Mouse (Mus musculus) lung, postnatal 0 days (tissue): ENCODE data around the gene Slc26a3. TPM values are rescaled to one million over a fixed set of nuclear protein-coding genes. Genes with fewer than 3 reads are reported as not detected.

Source experiments
- ATAC-seq: fragments of 200-750 bp; cut with Nextera tagmentation; 2 replicates; pipeline ENCODE4 v1.8.0; 2017; ENCODE audit warnings: moderate library complexity
- DNase-seq: peaks from one replicate; pipeline ENCODE4 v3.0.0-alpha.2; 2016; ENCODE audit warnings: low spot score
- H3K27ac ChIP-seq: fragments of 300-500 bp; sonication (generic); 2 replicates; pipeline ENCODE4 v1.5.1; 2014; ENCODE audit warnings: antibody characterized with exemption, mild to moderate bottlenecking, low read length, mixed read lengths
- H3K27me3 ChIP-seq: fragments of 300-500 bp; sonication (generic); replicated peaks from 2 replicates; pipeline ENCODE4 v1.6.1; 2014; ENCODE audit warnings: low read length, mixed read lengths; ENCODE audit not compliant: insufficient read depth
- H3K36me3 ChIP-seq: fragments of 300-500 bp; sonication (generic); 2 replicates; pipeline ENCODE4 v1.6.1; 2014; ENCODE audit warnings: low read length, mixed read lengths; ENCODE audit not compliant: insufficient read depth
- H3K4me1 ChIP-seq: fragments of 300-500 bp; sonication (generic); 2 replicates; pipeline ENCODE4 v1.6.1; 2014; ENCODE audit warnings: antibody characterized with exemption, low read depth, low read length, mixed read lengths; ENCODE audit not compliant: insufficient read depth
- H3K4me2 ChIP-seq: fragments of 300-500 bp; sonication (generic); replicated peaks from 2 replicates; pipeline ENCODE4 v1.6.1; 2014; ENCODE audit warnings: low read depth, mild to moderate bottlenecking, low read length, moderate library complexity, mixed read lengths
- H3K4me3 ChIP-seq: fragments of 300-500 bp; sonication (generic); 2 replicates; pipeline ENCODE4 v1.5.1; 2014; ENCODE audit warnings: low read depth, low read length
- H3K9ac ChIP-seq: fragments of 300-500 bp; sonication (generic); replicated peaks from 2 replicates; pipeline ENCODE4 v1.6.1; 2014; ENCODE audit warnings: low read depth, mild to moderate bottlenecking
- H3K9me3 ChIP-seq: fragments of 300-500 bp; sonication (generic); 2 replicates; pipeline ENCODE4 v1.6.1; 2016; ENCODE audit warnings: low read length, mixed read lengths
- CTCF ChIP-seq: IDR thresholded peaks from 2 replicates; pipeline ENCODE4 v1.5.1; 2016; ENCODE audit warnings: antibody characterized with exemption, mild to moderate bottlenecking
- EP300 ChIP-seq: IDR thresholded peaks from 2 replicates; pipeline ENCODE4 v1.6.1; 2016; ENCODE audit warnings: antibody characterized with exemption, mild to moderate bottlenecking, control low read depth
- WGBS: fragments of 180-500 bp; shearing (Covaris S2); extraction: QIAGEN DNeasy Blood & Tissue Kit; methylation state at CpG from one replicate; pipeline ENCODE4 v1.1.7; 2014; 5-methylcytosine and 5-hydroxymethylcytosine counted together
- polyA plus RNA-seq: library from polyadenylated mRNA; unstranded; fragments of >200 nt; fragmentation: Nextera tagmentation; extraction: Ambion mirVana; gene quantifications from 2 replicates; pipeline ENCODE4 v1.2.1, GENCODE M21; 2015

Slc26a3 gene
- polyA plus RNA-seq, 1 experiment from 2014 or later: not detected

DNA sequence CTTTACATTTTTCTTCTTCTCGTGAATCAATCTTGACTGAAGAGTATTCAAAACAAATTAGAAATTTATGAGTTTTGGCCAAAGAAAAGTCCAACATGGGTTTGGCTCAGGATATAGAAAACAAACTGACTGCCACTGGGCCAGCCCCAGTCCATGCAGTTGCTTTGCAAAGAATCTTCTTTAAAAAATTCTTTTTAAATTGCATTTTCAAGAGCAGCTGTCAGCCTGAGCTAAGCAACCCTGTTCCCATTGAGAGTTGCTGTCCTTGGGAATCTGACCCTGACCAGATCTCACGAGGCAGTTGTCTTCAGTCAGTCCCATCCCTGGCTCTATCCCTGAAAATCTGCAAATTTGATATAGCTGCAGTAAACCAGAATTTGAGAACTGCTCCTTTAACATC, 8.2 kb upstream of the Slc26a3 start:
- H3K9ac ChIP-seq: no peak overlapping the region
- ATAC-seq (no peak), DNase-seq (no peak)
- H3K36me3 ChIP-seq: no peaks in the 10 kb centered on the region
- H3K27ac ChIP-seq: no peak overlapping the region
- no peak overlapping the region for H3K4me2 ChIP-seq
- no peak overlapping the region for H3K4me3 ChIP-seq
- H3K9me3 ChIP-seq: no peaks in the 10 kb centered on the region
- TF ChIP-seq EP300 (no peak), CTCF (no peak)
- no peaks in the 10 kb centered on the region for H3K4me1 ChIP-seq
- no peaks in the 10 kb centered on the region for H3K27me3 ChIP-seq
- 32% methylated on average over 2 of the region's 2 CpGs for WGBS

DNA sequence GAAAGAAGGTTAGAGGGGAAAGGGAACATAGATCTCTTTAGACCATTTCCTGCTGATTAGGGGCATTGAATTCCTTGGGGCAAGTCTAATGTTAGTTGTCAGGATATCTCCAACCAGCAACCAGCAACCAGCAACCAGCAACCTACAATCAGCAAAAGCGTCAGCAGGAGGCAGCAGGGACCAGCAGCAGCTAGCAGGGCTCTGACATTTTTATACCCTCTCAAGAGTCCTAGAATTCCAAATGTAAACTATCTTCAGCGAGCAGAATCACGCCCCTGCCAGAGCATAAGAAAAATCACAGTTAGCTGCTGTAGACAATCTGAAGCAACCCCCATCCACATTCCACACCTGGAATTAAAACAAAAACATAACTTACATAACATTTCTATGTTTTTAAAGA, 3.4 kb upstream of the Slc26a3 start:
- DNase-seq (peak; percentile 56), ATAC-seq (peak; percentile 28; the same call in 1 of the 2 replicates)
- H3K27ac ChIP-seq: no peak overlapping the region
- no peak overlapping the region for H3K4me3 ChIP-seq
- TF ChIP-seq CTCF: peak; percentile 64
- no peak for TF ChIP-seq EP300
- no peak overlapping the region for H3K4me2 ChIP-seq
- no peaks in the 10 kb centered on the region for H3K4me1 ChIP-seq
- H3K9ac ChIP-seq: no peak overlapping the region
- H3K9me3 ChIP-seq: no peaks in the 10 kb centered on the region
- no peaks in the 10 kb centered on the region for H3K36me3 ChIP-seq
- H3K27me3 ChIP-seq: no peaks in the 10 kb centered on the region
- WGBS: 20% methylated on average over 3 of the region's 3 CpGs

DNA sequence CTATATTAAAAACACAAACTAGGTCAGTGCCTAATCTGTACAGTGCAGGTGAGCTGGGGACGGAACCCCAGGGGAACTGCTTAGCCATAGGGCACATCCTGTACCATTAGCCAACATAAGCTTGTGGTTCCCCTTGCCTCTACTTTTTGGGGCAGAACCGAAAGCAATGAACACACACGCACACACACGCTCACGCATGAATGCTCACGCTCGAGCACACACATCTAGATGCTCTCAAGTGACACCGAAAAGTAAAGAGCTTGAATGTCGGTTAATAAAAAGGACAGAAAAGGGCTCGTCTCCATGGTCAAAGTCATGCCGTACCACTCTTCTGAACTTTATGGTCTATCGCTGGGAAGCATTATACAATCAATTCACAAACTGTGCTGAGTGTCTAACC, 1.0 kb downstream of the Slc26a3 start:
- no peaks in the 10 kb centered on the region for H3K27me3 ChIP-seq
- TF ChIP-seq EP300 (no peak), CTCF (no peak)
- no peaks in the 10 kb centered on the region for H3K4me1 ChIP-seq
- no peaks in the 10 kb centered on the region for H3K36me3 ChIP-seq
- no peak overlapping the region for H3K4me3 ChIP-seq
- H3K9me3 ChIP-seq: no peaks in the 10 kb centered on the region
- DNase-seq: no peak
- H3K4me2 ChIP-seq: no peak overlapping the region
- H3K27ac ChIP-seq: no peak overlapping the region
- ATAC-seq: no peak
- 95% methylated on average over 12 of the region's 12 CpGs for WGBS
- no peak overlapping the region for H3K9ac ChIP-seq

DNA sequence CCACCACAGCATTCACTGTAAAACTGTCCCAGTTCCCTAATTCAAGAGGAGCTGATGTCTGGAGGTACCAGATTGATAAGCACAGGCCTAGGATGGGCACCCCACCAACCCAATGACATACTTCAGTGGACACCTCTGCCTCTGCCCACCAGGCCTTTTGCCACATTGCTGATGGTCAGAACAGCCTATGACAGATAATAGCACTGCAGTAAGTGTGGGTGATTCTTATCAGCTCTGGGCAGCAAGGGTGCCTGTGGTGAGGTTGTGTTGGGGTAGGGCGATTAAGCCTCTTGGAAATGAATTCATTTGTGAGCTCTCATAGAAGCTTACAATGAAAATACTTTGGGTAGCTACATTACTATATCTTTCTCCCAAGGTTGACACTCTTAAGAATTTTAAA, 5.2 kb downstream of the Slc26a3 start:
- Histone ChIP-seq H3K27ac (no peak overlapping the region), H3K9me3 (no peaks in the 10 kb centered on the region), H3K4me2 (no peak overlapping the region), H3K9ac (no peak overlapping the region), H3K4me1 (no peaks in the 10 kb centered on the region), H3K36me3 (no peaks in the 10 kb centered on the region), H3K4me3 (no peak overlapping the region), H3K27me3 (no peaks in the 10 kb centered on the region)
- ATAC-seq (no peak), DNase-seq (no peak)
- 96% methylated on average over 1 of the region's 1 CpGs for WGBS
- TF ChIP-seq EP300 (no peak), CTCF (no peak)

DNA sequence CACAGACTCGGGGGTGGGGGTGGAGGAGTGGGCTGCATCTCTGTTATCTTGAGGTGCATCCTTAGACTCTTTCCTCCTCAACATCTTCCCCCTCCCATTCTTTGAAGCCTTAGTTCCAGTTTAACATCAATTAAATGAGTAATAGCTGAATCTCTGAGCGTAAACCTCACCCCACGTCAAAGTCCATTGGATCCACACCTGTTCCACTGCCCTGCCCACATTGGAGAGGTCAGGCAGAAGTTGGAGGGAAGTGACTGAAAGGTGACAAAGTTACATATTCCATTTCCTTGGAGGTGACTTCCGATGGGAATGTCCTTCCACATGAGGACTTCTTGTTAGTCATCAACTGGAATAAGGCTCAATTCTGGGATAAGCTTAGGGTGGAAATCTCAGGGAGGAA, 7.0 kb downstream of the Slc26a3 start:
- Histone ChIP-seq H3K27me3 (no peaks in the 10 kb centered on the region), H3K4me2 (no peak overlapping the region), H3K27ac (no peak overlapping the region), H3K9ac (no peak overlapping the region), H3K36me3 (no peaks in the 10 kb centered on the region), H3K4me3 (no peak overlapping the region), H3K4me1 (no peaks in the 10 kb centered on the region), H3K9me3 (no peaks in the 10 kb centered on the region)
- no peak for TF ChIP-seq CTCF
- TF ChIP-seq EP300: no peak
- DNase-seq: no peak
- WGBS: 84% methylated on average over 4 of the region's 4 CpGs
- ATAC-seq: no peak

DNA sequence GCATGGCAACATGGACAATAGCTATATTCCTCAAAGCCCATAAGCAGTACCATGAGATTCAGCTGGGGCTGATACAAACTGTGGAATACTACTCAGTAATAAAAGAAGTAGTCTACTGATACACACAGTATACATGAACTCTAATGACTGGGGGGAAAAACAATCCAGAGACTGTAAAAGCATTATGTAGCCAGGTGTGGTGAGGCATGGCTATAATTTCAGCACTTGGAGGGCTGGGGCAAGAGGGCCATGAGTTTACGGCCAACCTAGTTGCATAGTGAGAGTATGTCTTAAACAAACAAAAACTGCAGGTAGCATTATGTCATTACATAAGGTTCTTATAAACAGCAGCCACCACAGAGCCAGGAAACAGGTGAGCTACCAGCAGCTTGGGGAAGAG, 10.2 kb downstream of the Slc26a3 start:
- Histone ChIP-seq H3K9ac (no peak overlapping the region), H3K36me3 (no peaks in the 10 kb centered on the region), H3K4me1 (no peaks in the 10 kb centered on the region), H3K27ac (no peak overlapping the region), H3K9me3 (no peaks in the 10 kb centered on the region), H3K4me3 (no peak overlapping the region), H3K4me2 (no peak overlapping the region), H3K27me3 (no peaks in the 10 kb centered on the region)
- WGBS: 48% methylated on average over 1 of the region's 1 CpGs
- ATAC-seq: no peak
- TF ChIP-seq CTCF (no peak), EP300 (no peak)
- no peak for DNase-seq

DNA sequence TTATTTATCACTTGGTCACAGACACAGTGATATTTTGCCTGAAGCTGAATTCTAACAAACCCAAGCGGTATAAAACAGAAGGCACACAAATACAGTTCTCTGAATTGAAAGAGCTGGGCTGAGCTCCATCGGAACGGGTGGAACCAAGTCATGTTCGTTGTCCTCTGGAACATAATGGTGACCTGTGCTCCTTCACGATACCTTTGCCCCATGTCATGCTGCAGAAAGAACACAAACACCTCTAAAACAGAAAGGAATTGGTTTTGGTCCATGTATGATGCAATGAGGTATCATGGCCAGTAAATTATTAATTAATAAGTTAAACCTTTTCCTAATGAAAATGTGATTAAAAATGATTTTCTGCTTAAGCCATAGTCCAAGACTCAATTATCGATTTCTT, 11.3 kb downstream of the Slc26a3 start:
- no peak overlapping the region for H3K4me3 ChIP-seq
- H3K4me1 ChIP-seq: no peaks in the 10 kb centered on the region
- ATAC-seq: no peak
- no peak overlapping the region for H3K9ac ChIP-seq
- TF ChIP-seq EP300 (no peak), CTCF (no peak)
- no peak overlapping the region for H3K27ac ChIP-seq
- no peak overlapping the region for H3K4me2 ChIP-seq
- WGBS: 89% methylated on average over 6 of the region's 6 CpGs
- H3K9me3 ChIP-seq: no peaks in the 10 kb centered on the region
- no peaks in the 10 kb centered on the region for H3K36me3 ChIP-seq
- no peak for DNase-seq
- H3K27me3 ChIP-seq: no peaks in the 10 kb centered on the region
